Mouse (Mus musculus) lung, postnatal 4 days (tissue): ENCODE results near the gene Mettl23.
A peak's percentile ranks its signal among the peaks of the same experiment; 100 is the strongest.
"Not testable (repeated sequence)": the region's sequence is repeated elsewhere in the genome, so short reads cannot be mapped to it uniquely, and the experiment has no call there.

ENCODE experiments used
- DNase-seq, 2 experiments: peaks; one replicate each; pipeline ENCODE4 v3.0.0; 2021

The Mettl23 gene

GRCm38 (mm10) chr11:116819932-116820593 lies 23.0 kb upstream of the Mettl23 start:
- DNase-seq = peak in 1 of 2 experiments; percentile 61

GRCm38 (mm10) chr11:116821057-116821940 lies 21.8 kb upstream of the Mettl23 start:
- no peak for DNase-seq

- DNase-seq = no peak
Measured at GRCm38 (mm10) chr11:116822215-116822614, 20.9 kb upstream of the Mettl23 start.

GRCm38 (mm10) chr11:116822626-116823025 lies 20.5 kb upstream of the Mettl23 start:
- DNase-seq = no peak

- no peak for DNase-seq
Measured at GRCm38 (mm10) chr11:116823255-116823654, 19.8 kb upstream of the Mettl23 start.

GRCm38 (mm10) chr11:116823885-116824284 lies 19.2 kb upstream of the Mettl23 start:
- not testable (repeated sequence) for DNase-seq

GRCm38 (mm10) chr11:116825230-116825629 lies 17.8 kb upstream of the Mettl23 start:
- DNase-seq = no peak

- no peak for DNase-seq
Measured at GRCm38 (mm10) chr11:116826550-116827504, 16.3 kb upstream of the Mettl23 start.

- DNase-seq = peak; percentile 90
Measured at GRCm38 (mm10) chr11:116827534-116828165, 15.4 kb upstream of the Mettl23 start, which contains the start of gene Mxra7. TSS of gene Mxra7 (minus strand) at chr11:116828046.

- no peak for DNase-seq
Measured at GRCm38 (mm10) chr11:116832172-116832685, 10.8 kb upstream of the Mettl23 start.

- no peak for DNase-seq
Measured at GRCm38 (mm10) chr11:116834954-116835353, 8.1 kb upstream of the Mettl23 start.

GRCm38 (mm10) chr11:116836283-116836682 lies 6.8 kb upstream of the Mettl23 start:
- no peak for DNase-seq

- DNase-seq = no peak
Measured at GRCm38 (mm10) chr11:116837441-116837840, 5.6 kb upstream of the Mettl23 start.

- no peak for DNase-seq
Measured at GRCm38 (mm10) chr11:116838936-116839335, 4.1 kb upstream of the Mettl23 start.

- no peak for DNase-seq
Measured at GRCm38 (mm10) chr11:116839601-116840000, 3.5 kb upstream of the Mettl23 start.

GRCm38 (mm10) chr11:116840748-116841147 lies 2.3 kb upstream of the Mettl23 start:
- DNase-seq = no peak

- DNase-seq = peak; percentile 76 to 84
Measured at GRCm38 (mm10) chr11:116842531-116843260, 382 bp upstream of the Mettl23 start.

GRCm38 (mm10) chr11:116846593-116847181 lies 3.6 kb downstream of the Mettl23 start:
- DNase-seq = no peak

GRCm38 (mm10) chr11:116847187-116848085 lies 4.4 kb downstream of the Mettl23 start:
- no peak for DNase-seq
